Mouse (Mus musculus): ENCODE measurements around the gene Rilpl1.

GRCm38 (mm10) chr5:124470591-124471171, 60.5 kb downstream of the Rilpl1 start:
- TF ChIP-seq CTCF (IDR thresholded peaks at IDR 0.05; ENCODE audit: insufficient read depth, low read depth, low read length): no peak
- no peak for TF ChIP-seq POLR2A (IDR thresholded peaks at IDR 0.05; ENCODE audit: insufficient read depth, low read depth, low read length)

Data from olfactory bulb, adult 2 months (tissue).